Mouse (Mus musculus) liver, embryonic 11.5 days (tissue): ENCODE data around the gene Nfkbie. TPM values are rescaled to one million over a fixed set of nuclear protein-coding genes. Genes with fewer than 3 reads are reported as not detected.
A peak's percentile ranks its signal among the peaks of the same experiment; 100 is the strongest.

Experiments used
- ATAC-seq: fragments of 200-750 bp; cut with Nextera tagmentation; replicated peaks from 2 replicates; pipeline ENCODE4 v1.8.0; 2017; ENCODE audit warnings: moderate number of reproducible peaks, mild to moderate bottlenecking, moderate TSS enrichment, moderate library complexity; ENCODE audit not compliant: low FRiP score
- DNase-seq: peaks from one replicate; pipeline ENCODE4 v3.0.0-alpha.2; 2017; ENCODE audit warnings: low spot score
- H3K27ac ChIP-seq: fragments of 300-500 bp; sonication (generic); 2 replicates; pipeline ENCODE4 v1.5.1; 2014; ENCODE audit warnings: mild to moderate bottlenecking, low read depth, low read length, control low read depth
- H3K27me3 ChIP-seq: fragments of 300-500 bp; sonication (generic); replicated peaks from 2 replicates; pipeline ENCODE4 v1.6.1; 2014; ENCODE audit warnings: low read length, mixed read lengths; ENCODE audit not compliant: control insufficient read depth, insufficient read depth
- H3K36me3 ChIP-seq: fragments of 300-500 bp; sonication (generic); 2 replicates; pipeline ENCODE4 v1.6.1; 2014; ENCODE audit warnings: mild to moderate bottlenecking, low read length, moderate library complexity, mixed read lengths; ENCODE audit not compliant: control insufficient read depth, insufficient read depth
- H3K4me1 ChIP-seq: fragments of 300-500 bp; sonication (generic); replicated peaks from 2 replicates; pipeline ENCODE4 v1.6.1; 2014; ENCODE audit warnings: low read length, mixed read lengths; ENCODE audit not compliant: control insufficient read depth, insufficient read depth
- H3K4me2 ChIP-seq: fragments of 300-500 bp; sonication (generic); 2 replicates; pipeline ENCODE4 v1.6.1; 2014; ENCODE audit warnings: mild to moderate bottlenecking, control low read depth, moderate library complexity
- H3K4me3 ChIP-seq: fragments of 300-500 bp; sonication (generic); 2 replicates; pipeline ENCODE4 v1.5.1; 2014; ENCODE audit warnings: low read depth, low read length, control low read depth
- H3K9ac ChIP-seq: fragments of 300-500 bp; sonication (generic); 2 replicates; pipeline ENCODE4 v1.6.1; 2014; ENCODE audit warnings: low read depth, low read length, control low read depth
- H3K9me3 ChIP-seq: fragments of 300-500 bp; sonication (generic); 2 replicates; pipeline ENCODE4 v1.6.1; 2016; ENCODE audit warnings: low read length, inconsistent platforms, mixed read lengths; ENCODE audit not compliant: control insufficient read depth
- WGBS: fragments of 180-500 bp; shearing (Covaris S2); extraction: QIAGEN DNeasy Blood & Tissue Kit; methylation state at CpG from one replicate; pipeline ENCODE4 v1.1.7; 2014; 5-methylcytosine and 5-hydroxymethylcytosine counted together
- polyA plus RNA-seq: library from polyadenylated mRNA; unstranded; fragments of >200 nt; fragmentation: Nextera tagmentation; extraction: Ambion mirVana; gene quantifications from 2 replicates; pipeline ENCODE4 v1.2.1, GENCODE M21; 2014

The Nfkbie gene
- polyA plus RNA-seq, 1 experiment from 2014 or later: 2.5 TPM

DNA sequence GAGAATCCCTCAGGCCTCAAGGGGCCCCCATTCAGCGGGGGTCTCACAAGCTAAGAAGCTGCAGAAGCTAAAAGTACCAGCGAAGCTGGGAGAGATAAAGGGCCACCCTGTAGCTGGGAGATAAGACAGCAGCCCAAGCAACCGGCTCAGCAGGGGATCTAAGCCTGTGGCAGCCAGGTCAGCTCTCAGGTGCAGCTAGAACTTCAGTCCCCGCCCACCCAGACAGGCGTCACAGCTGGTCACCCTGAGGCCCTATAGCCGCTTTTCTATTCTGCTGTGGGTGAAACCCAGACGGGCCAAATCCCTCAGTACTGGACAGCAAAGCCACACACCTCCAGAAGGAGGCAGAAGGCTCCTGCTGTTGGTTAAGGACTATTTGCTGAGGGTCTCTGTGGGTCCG, 38.0 kb downstream of the Nfkbie start:
- peak overlapping the region; percentile 82 for H3K4me3 ChIP-seq
- H3K36me3 ChIP-seq: peaks cover 18% of the 10 kb centered on the region
- H3K9me3 ChIP-seq: no peaks in the 10 kb centered on the region
- peak overlapping the region; percentile 91 for H3K27ac ChIP-seq
- peaks cover 50% of the 10 kb centered on the region for H3K4me1 ChIP-seq
- 9% methylated on average over 8 of the region's 8 CpGs for WGBS
- H3K4me2 ChIP-seq: peak overlapping the region; percentile 99
- peak overlapping the region; percentile 93 for H3K9ac ChIP-seq
- ATAC-seq (peak; percentile 84), DNase-seq (no peak)
- H3K27me3 ChIP-seq: peaks cover 3% of the 10 kb centered on the region; the same call in 1 of the 2 replicates

GRCm38 (mm10) chr17:45594195-45594594, 38.7 kb downstream of the Nfkbie start:
- Histone ChIP-seq H3K4me3 (peak overlapping the region; percentile 82), H3K4me2 (peak overlapping the region; percentile 99), H3K27me3 (peaks cover 3% of the 10 kb centered on the region; the same call in 1 of the 2 replicates), H3K9me3 (no peaks in the 10 kb centered on the region), H3K9ac (peak overlapping the region; percentile 93), H3K36me3 (peaks cover 11% of the 10 kb centered on the region), H3K4me1 (peaks cover 57% of the 10 kb centered on the region), H3K27ac (peak overlapping the region; percentile 91)
- DNase-seq (no peak), ATAC-seq (no peak)
- WGBS: 25% methylated on average over 8 of the region's 8 CpGs

- H3K9ac ChIP-seq: peak overlapping the region; percentile 93
- peaks cover 66% of the 10 kb centered on the region for H3K4me1 ChIP-seq
- H3K4me3 ChIP-seq: peak overlapping the region; percentile 82
- H3K27ac ChIP-seq: peak overlapping the region; percentile 91
- under 1% methylated on average over 58 of the region's 58 CpGs for WGBS
- peak; percentile 84 for DNase-seq
- ATAC-seq: peak; percentile 63
- H3K36me3 ChIP-seq: peaks cover 2% of the 10 kb centered on the region
- peak overlapping the region; percentile 99 for H3K4me2 ChIP-seq
- peaks cover 5% of the 10 kb centered on the region for H3K27me3 ChIP-seq
- H3K9me3 ChIP-seq: no peaks in the 10 kb centered on the region
Observed at GRCm38 (mm10) chr17:45594881-45595735, 39.6 kb downstream of the Nfkbie start.

DNA sequence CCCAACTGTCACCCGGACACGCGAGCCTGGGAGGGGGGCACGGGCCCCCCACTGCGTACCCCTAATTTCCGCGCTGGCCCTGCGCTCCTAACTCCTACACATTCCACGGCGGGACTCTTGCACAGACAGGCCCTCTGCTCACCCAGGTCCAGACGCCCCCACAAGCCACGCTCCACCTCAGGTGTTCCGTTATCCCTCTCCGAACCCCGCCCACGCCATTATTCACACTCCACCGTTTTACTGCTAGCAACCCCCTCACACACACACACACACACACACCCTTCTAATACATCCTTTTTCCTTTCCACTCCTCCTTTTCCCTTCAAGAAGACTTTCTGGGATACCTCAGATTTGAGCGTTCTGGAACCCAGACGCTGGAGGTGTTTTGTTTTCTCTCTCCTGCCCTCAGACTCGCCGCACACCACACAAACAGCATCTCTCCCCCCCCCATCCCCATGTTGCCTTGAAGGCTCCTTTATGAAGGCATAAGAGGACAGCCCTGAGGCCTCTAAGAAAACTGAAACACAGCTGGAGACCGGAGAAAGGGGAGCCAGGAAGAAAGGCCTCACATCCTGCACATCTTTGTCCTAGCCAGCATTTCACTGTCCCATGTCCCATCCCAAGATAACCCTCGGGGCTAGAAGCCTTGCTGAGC, 40.4 kb downstream of the Nfkbie start:
- Histone ChIP-seq H3K27ac (peak overlapping the region; percentile 91), H3K36me3 (no peaks in the 10 kb centered on the region), H3K4me1 (peaks cover 73% of the 10 kb centered on the region), H3K4me2 (peak overlapping the region; percentile 99), H3K9ac (peak overlapping the region; percentile 93), H3K27me3 (peaks cover 10% of the 10 kb centered on the region), H3K4me3 (peak overlapping the region; percentile 82), H3K9me3 (no peaks in the 10 kb centered on the region)
- ATAC-seq (no peak), DNase-seq (no peak)
- 9% methylated on average over 23 of the region's 23 CpGs for WGBS

DNA sequence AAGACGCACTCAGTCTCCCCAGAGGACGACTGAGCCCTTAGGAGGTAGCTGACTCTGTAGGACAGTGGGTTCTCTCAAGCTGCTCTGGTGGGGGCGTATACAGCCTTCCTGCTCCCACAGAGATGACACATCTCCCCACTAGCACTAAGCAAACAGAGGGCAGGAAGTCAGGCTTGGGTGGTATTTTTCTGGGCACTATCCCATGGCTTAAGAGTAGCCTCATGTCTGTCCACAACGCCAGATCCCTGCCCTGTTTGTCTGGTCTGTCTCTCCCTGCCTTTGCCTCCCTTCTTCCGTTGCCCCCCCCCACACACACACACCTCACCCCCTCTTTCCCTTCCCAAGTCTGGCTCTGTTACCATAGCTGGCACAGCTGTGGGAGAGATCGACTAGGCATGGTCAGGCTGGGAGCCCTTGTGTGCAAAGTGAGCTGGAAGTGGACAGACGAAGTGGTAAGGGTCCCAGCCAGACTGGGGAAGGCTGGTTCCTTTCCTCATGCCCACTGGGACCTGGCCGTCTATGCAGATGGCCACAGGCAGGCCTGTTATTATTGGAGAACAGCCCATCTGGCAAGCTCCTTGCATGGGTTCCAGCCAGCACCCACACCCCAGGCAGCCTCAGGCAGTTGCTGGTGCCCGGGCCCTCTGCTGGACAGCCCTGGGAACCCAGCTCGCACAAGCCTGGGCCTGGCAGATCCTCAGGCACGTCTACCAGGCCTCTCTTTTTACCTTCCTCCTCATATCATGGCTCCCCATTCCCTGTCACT, 41.3 kb downstream of the Nfkbie start:
- Histone ChIP-seq H3K9ac (peak overlapping the region; percentile 26; the same call in 1 of the 2 replicates), H3K4me1 (peaks cover 78% of the 10 kb centered on the region), H3K36me3 (no peaks in the 10 kb centered on the region), H3K4me2 (no peak overlapping the region), H3K27me3 (peaks cover 10% of the 10 kb centered on the region), H3K9me3 (no peaks in the 10 kb centered on the region), H3K27ac (peak overlapping the region; percentile 41; the same call in 1 of the 2 replicates), H3K4me3 (peak overlapping the region; percentile 82; the same call in 1 of the 2 replicates)
- WGBS: 42% methylated on average over 11 of the region's 11 CpGs
- ATAC-seq (peak; percentile 44; the same call in 1 of the 2 replicates), DNase-seq (no peak)

DNA sequence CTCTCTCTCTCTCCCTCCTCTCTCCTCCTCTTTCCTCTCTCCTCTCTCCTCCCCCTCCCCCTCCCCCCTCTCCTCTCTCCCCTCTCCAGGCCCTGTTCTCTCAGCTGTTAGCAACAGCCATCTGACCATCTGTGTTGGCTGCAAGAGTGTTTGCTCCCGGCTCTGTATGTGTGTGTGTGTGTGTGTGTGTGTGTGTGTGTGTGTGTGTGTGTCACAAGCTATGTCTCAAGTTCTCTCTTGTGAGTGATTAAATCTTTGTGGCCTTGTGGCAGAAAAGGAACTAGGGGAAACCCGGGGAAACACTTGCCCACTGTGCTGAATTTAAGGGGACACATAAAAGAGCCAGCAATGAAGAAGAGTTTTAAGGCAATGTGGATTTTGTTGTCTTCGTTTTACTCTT, 42.3 kb downstream of the Nfkbie start:
- Histone ChIP-seq H3K4me1 (peaks cover 72% of the 10 kb centered on the region), H3K27me3 (peaks cover 10% of the 10 kb centered on the region), H3K9me3 (no peaks in the 10 kb centered on the region), H3K27ac (no peak overlapping the region), H3K4me3 (no peak overlapping the region), H3K36me3 (no peaks in the 10 kb centered on the region), H3K9ac (no peak overlapping the region), H3K4me2 (no peak overlapping the region)
- 33% methylated on average over 3 of the region's 3 CpGs for WGBS
- ATAC-seq: no peak
- no peak for DNase-seq

DNA sequence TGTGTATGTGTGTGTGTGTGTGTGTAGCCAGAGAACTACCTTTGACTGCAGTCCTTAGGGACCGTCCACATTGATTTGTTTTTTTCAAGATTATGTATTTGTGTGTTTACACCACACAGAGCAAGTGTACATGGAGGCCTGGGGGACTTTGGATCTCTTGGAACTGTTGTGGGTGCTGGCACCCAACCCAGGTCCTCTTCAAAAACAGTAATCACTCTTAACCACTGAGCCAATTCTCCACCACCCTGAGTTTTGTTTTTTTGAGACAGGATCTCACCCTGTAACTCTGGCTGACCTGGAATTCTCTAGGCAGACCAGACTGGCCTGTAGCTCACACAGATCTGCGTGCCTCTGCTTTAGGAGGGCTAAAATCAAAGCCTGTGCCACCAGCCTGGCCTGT, 42.9 kb downstream of the Nfkbie start:
- DNase-seq (no peak), ATAC-seq (no peak)
- Histone ChIP-seq H3K4me2 (no peak overlapping the region), H3K27me3 (peaks cover 10% of the 10 kb centered on the region), H3K4me3 (no peak overlapping the region), H3K9me3 (no peaks in the 10 kb centered on the region), H3K27ac (no peak overlapping the region; the same call in 1 of the 2 replicates), H3K4me1 (peaks cover 66% of the 10 kb centered on the region), H3K36me3 (no peaks in the 10 kb centered on the region), H3K9ac (0 out of 2 replicates have a peak overlapping the region, but pooled peaks have one; percentile 23)
- 92% methylated on average over 2 of the region's 2 CpGs for WGBS

DNA sequence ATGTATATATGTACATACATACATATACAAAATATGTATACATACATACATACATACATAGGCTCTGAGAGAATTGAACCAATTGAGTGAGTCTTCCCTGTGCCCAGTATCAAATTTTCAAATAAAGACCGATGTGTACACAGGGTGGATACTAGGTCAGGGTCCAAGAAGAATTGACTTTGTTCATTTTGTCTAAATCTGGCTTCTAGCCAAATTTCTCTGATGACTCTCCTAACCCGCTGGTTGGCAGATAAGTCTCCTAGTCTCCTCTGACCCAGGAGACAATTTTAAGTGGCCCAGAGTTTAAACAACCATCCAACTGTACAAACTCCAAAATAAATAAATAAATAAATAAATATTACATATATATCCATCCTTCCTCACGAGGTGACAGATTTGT, 43.4 kb downstream of the Nfkbie start:
- Histone ChIP-seq H3K4me3 (peak overlapping the region; percentile 49), H3K27ac (no peak overlapping the region), H3K4me1 (peaks cover 61% of the 10 kb centered on the region), H3K36me3 (no peaks in the 10 kb centered on the region), H3K4me2 (peak overlapping the region; percentile 77), H3K9ac (no peak overlapping the region), H3K9me3 (no peaks in the 10 kb centered on the region), H3K27me3 (peaks cover 10% of the 10 kb centered on the region)
- WGBS: 51% methylated on average over 3 of the region's 3 CpGs
- DNase-seq (no peak), ATAC-seq (no peak)
